Mouse (Mus musculus): Measurements from ENCODE around the gene Ntn5.

Ntn5 gene

DNA sequence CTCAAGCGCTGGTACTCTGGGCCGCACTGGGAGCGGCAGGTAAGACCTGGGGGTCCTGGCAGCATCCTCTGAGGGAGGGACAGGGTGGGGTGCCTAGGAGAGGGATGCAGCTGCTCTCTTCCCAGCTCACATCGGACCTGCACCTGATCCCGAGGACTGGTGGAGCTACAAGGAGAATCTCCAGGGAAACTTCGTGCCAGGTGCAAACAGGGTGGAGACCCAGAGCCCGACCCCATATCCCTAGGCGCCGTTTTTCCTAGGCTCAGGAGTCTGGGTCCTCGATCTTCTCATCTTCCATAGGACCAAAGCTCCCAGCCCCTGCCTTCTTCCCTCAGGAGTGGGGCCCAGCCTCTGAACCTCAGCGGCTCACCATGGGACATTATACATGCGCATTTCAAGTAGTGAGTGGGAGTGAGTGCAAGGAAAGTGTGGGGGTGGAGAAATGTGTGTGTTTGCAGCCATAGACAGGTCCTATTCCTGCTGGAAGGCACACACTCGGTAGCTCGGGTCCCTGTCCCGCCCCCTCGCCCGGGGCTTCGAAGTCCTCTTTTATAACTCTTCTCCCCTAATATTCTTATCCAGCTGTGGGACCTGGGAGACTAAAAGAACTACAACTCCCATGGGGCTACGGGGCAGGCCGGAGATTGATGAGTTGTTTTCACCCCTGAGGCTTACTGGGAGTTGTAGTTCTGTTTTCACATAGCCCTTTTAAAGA lies 16.6 kb downstream of the Ntn5 start:
- peak; percentile 74 to 81 for DNase-seq

- peak in 1 of 2 experiments; percentile 26 for DNase-seq
Observed at GRCm38 (mm10) chr7:45701072-45701471, 17.2 kb downstream of the Ntn5 start.

- DNase-seq: peak in 1 of 2 experiments; percentile 24
Observed at GRCm38 (mm10) chr7:45701607-45702006, 17.8 kb downstream of the Ntn5 start.

GRCm38 (mm10) chr7:45702316-45702715 lies 18.5 kb downstream of the Ntn5 start:
- DNase-seq: no peak

- DNase-seq: peak; percentile 3 to 25
Observed at GRCm38 (mm10) chr7:45702809-45703520, 19.1 kb downstream of the Ntn5 start.

GRCm38 (mm10) chr7:45703521-45704033 lies 19.8 kb downstream of the Ntn5 start:
- peak in 1 of 2 experiments; percentile 12 for DNase-seq

GRCm38 (mm10) chr7:45704046-45704559 lies 20.3 kb downstream of the Ntn5 start:
- peak; percentile 71 to 72 for DNase-seq

- DNase-seq: peak; percentile 99 to 100
Observed at GRCm38 (mm10) chr7:45704730-45705442, 21.1 kb downstream of the Ntn5 start, which contains the start of gene Dbp. Gene Dbp, plus strand, starts transcription at chr7:45705088.

DNA sequence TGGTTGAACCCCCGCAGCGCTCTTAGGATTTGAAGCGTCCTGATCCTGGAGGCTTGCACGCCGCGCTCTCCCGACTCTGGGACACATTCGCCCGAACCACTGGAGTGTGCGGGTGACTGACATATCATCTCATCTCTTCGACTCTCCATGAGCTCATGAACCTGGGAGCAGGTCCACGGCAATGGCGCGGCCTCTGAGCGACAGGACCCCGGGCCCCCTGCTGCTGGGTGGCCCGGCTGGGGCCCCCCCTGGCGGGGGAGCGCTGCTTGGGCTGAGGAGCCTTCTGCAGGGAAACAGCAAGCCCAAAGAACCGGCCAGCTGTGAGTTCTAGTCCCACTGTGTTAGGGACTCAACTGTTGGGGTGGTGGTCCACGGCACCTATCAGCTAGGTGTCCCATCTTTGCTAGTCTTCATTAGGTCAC lies 21.6 kb downstream of the Ntn5 start:
- DNase-seq: peak in 1 of 2 experiments; percentile 55

- DNase-seq: peak; percentile 73 to 81
Observed at GRCm38 (mm10) chr7:45705873-45706281, 22.1 kb downstream of the Ntn5 start.

DNA sequence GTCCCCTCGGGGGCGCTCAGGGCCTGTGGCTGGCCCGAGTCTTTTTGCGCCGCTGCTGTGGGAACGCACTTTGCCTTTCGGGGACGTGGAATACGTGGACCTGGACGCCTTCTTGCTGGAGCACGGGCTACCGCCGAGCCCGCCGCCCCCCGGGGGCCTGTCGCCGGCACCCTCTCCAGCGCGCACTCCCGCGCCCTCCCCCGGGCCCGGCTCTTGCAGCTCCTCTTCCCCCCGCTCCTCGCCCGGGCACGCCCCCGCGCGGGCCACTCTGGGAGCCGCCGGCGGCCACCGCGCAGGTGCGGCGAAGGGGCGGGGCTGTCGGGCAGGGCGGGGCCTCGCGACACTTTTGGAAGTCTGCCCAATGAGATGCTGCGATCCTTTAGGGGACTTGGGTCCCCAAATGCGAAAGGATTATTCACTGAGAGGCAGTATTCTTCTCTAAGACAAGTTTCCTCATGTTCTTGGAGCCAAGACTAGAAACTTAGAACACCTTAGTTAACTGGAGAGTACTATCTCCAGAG lies 23.0 kb downstream of the Ntn5 start:
- DNase-seq: peak; percentile 89 to 93

DNA sequence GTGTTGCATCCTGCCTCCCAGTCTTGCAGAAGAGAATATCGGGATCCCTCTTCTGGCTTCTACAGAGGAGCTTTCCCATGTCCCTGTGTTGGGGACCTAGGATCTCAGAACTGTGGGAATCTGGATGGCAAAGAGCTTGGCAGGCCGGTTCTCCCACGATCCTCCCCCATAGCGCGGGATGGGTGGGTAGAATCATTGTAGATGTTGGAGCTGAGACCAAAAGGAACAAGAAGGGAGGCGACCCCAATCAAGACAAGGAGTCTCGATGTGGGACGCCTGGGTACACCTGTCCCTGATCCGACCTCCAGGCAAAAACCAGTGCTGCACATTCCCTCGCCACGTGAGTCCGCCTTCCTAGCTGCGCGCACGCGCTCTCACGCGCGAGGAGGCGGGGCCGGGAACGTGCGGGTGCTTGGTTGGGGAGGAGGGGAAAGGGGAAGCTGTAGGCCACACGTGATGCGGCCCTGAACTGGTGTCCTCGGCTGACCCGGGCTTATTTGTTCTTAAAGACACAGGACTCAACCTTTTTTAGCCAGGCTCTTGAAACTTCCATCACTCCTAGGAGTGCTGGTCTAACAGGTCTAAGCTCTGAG lies 23.6 kb downstream of the Ntn5 start:
- peak; percentile 96 for DNase-seq

DNA sequence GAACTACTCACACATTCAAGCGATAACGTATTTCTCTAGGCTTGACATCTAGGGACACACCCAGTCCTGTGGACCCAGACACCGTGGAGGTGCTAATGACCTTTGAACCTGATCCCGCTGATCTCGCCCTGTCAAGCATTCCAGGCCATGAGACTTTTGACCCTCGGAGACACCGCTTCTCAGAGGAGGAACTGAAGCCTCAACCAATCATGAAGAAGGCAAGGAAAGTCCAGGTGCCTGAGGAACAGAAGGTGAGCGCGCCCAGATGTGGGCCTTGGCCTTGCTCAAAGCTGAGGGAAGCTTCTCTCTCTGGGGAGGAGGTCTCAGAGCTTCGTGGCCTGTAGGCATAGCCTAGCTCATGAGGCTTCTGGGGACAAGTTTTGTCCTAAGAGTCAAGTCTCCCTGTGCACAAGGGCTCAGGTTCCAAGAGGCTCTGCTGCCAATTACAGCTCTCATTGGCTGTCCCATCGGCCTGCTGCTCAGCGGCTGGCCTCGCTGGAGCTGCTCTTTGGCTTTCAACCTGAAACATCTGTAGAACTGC lies 24.5 kb downstream of the Ntn5 start:
- DNase-seq: no peak

DNA sequence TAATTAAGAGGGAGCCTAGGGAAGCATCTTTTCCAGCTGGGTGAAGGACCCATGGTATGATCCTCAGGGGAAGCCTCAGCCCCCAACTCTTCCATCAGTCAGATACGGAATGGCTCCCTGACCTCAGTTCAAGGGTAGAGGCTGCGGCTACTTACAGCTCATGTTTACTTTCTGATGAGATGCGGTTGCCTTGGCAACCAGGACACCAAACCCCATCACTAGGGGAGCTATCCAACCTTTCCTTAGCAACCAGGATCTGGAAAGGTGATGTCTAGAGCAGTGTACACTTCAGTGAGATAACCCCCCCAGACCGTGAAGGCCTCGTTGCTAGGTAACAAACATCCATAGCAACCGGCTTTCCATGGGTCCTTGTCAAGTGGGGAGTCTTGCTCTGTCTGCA lies 25.2 kb downstream of the Ntn5 start:
- no peak for DNase-seq

DNA sequence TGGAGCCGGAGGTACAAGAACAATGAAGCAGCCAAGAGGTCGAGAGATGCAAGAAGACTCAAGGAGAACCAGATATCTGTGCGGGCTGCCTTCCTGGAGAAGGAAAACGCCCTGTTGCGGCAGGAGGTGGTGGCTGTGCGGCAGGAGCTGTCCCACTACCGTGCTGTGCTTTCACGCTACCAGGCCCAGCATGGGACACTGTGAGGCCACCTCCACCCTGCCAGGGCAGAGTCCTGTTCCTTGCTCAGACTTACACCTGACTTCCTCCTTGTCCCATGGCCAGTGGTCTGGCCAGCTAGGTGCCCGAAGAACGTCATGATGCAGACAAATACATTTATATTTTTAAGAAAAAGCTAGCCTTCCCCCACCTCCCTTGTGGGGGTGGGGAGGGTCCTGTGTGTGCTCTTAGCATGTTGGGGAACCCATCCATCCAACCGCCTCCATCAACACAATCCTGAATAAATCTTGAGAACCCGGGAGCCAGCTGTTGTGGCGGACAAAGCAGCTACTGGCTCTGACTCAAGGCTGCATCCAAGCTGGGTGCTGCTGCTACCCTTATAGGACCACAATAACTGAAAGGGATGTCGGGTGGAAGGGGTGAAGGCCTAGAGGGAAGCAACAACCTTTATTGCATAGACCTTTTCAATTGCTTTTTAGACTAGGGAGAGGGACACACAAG lies 26.0 kb downstream of the Ntn5 start:
- peak in 1 of 2 experiments; percentile 4 for DNase-seq

GRCm38 (mm10) chr7:45710477-45711191 lies 26.8 kb downstream of the Ntn5 start:
- peak in 1 of 2 experiments; percentile 31 for DNase-seq

GRCm38 (mm10) chr7:45711316-45712021 lies 27.6 kb downstream of the Ntn5 start:
- peak in 1 of 2 experiments; percentile 23 for DNase-seq

DNA sequence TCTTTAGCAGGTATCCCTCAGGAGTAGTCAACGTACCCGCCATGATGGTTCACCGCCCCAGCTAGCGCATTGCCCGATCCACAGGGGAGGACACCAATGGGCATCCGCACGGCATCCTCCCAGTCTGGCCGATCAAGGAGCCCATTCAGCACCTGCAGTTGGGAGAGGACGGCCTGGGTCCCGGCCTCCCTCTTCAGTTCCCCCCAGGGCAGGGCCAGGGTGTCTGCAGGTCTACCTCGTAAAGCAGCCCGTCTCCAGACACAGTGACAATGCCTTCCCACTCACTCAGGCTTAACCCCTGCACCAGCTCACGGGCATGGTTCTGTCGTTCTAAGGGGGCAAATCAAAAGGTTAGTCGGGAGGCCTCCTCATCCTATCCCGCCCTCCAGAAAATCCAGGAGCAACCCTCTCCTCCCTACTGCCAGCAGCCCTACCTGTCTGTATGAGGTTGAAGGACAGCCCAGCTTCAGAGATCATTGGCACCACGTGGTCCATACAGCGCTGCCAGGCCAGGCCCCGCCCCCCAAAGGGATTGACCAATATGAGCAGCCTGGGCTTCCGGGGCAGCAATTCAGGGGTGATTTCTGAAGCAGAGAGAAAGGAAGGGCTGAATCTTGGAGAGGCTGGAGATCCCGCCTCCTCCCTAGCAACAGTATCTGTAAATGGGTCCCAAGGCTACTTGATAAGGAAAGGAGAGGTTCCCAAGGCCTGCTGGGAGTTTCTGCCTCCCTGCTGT lies 28.4 kb downstream of the Ntn5 start:
- DNase-seq: peak; percentile 73 to 86

DNA sequence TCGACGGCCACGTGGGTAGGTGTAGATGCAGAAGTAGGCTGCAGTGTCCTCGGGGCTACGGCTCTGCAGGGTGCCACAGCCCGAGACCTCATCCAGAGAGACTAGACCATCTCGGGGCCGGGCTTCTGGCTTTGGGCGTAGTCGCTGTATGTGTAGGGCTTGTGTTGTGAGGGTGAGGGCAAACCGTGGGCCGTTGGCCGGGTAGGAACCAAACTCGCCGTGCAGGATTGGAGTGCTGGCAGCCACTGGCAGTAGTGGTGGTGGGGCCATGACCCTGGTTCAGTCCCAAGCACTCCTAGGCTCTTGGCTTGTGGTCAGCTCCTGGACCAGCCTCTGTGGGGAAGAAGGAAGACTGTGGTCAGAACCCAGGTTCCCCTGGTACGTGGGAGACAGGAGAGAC lies 29.6 kb downstream of the Ntn5 start:
- peak in 1 of 2 experiments; percentile 32 for DNase-seq
